Mouse (Mus musculus): ENCODE measurements at regions not wholly inside any gene's neighbourhood (a gene's known extent, or its start where the extent isn't known, plus 50 kb on each side); places are given as distances from the start of the nearest gene placed in this dataset.

GRCm38 (mm10) chr6:34246512-34246911 is 69.6 kb upstream of the Slc35b4 start:
- no peak for DNase-seq (ENCODE audit: low spot score in 2 of 2)
- intact Hi-C loops (cut with DNase I): no loop called here

- no peak for DNase-seq (ENCODE audit: low spot score in 2 of 2)
- intact Hi-C loops (cut with DNase I): no loop called here
Measured at GRCm38 (mm10) chr6:34243001-34243400, 66.1 kb upstream of the Slc35b4 start.

- intact Hi-C loops (cut with DNase I): no loop called here
- no peak for DNase-seq (ENCODE audit: low spot score in 2 of 2)
Measured at GRCm38 (mm10) chr6:34242486-34242885, 65.6 kb upstream of the Slc35b4 start.

- DNase-seq (ENCODE audit: low spot score in 2 of 2): no peak
- intact Hi-C loops (cut with DNase I): no loop called here
Measured at GRCm38 (mm10) chr6:34235132-34235531, 58.2 kb upstream of the Slc35b4 start.

- intact Hi-C loops (cut with DNase I): no loop called here
- DNase-seq (ENCODE audit: low spot score in 2 of 2): no peak
Measured at GRCm38 (mm10) chr6:34234443-34235020, 57.6 kb upstream of the Slc35b4 start.

- DNase-seq (ENCODE audit: low spot score in 2 of 2): peak; percentile 58 to 81
- intact Hi-C loops (cut with DNase I): no loop called here
Measured at GRCm38 (mm10) chr6:34230768-34231381, 54.0 kb upstream of the Slc35b4 start.

GRCm38 (mm10) chr6:34227131-34227530 is 50.2 kb upstream of the Slc35b4 start:
- no peak for DNase-seq (ENCODE audit: low spot score in 2 of 2)
- intact Hi-C loops (cut with DNase I): no loop called here

All from left cerebral cortex, postnatal 14 days (tissue).